Mouse (Mus musculus) liver, adult (tissue): ENCODE data around the gene Cpn1.

Experiments
- GATA4 ChIP-seq: IDR thresholded peaks from 2 replicates; pipeline ENCODE4 v1.6.1; 2014; ENCODE audit warnings: mild to moderate bottlenecking, low read length; ENCODE audit not compliant: insufficient replicate concordance

Gene Cpn1

GRCm38 (mm10) chr19:43926141-43926987 lies 60.0 kb downstream of the Cpn1 start:
- TF ChIP-seq GATA4: no peak

- no peak for TF ChIP-seq GATA4
Measured at GRCm38 (mm10) chr19:43924361-43924760, 62.0 kb downstream of the Cpn1 start.

GRCm38 (mm10) chr19:43922963-43923362 lies 63.4 kb downstream of the Cpn1 start:
- no peak for TF ChIP-seq GATA4

GRCm38 (mm10) chr19:43921410-43921809 lies 64.9 kb downstream of the Cpn1 start:
- no peak for TF ChIP-seq GATA4

- TF ChIP-seq GATA4: peak; percentile 33; the same call in 1 of the 2 replicates
Measured at GRCm38 (mm10) chr19:43920453-43921300, 65.7 kb downstream of the Cpn1 start.

- peak; percentile 14; the same call in 1 of the 2 replicates for TF ChIP-seq GATA4
Measured at GRCm38 (mm10) chr19:43919841-43920240, 66.5 kb downstream of the Cpn1 start.

- TF ChIP-seq GATA4: peak; percentile 11; the same call in 1 of the 2 replicates
Measured at GRCm38 (mm10) chr19:43918834-43919233, 67.5 kb downstream of the Cpn1 start.

GRCm38 (mm10) chr19:43917763-43918162 lies 68.6 kb downstream of the Cpn1 start:
- TF ChIP-seq GATA4: no peak

- TF ChIP-seq GATA4: no peak
Measured at GRCm38 (mm10) chr19:43917406-43917691, 69.0 kb downstream of the Cpn1 start.

GRCm38 (mm10) chr19:43916586-43917405 lies 69.6 kb downstream of the Cpn1 start:
- TF ChIP-seq GATA4: no peak

GRCm38 (mm10) chr19:43915431-43915830 lies 70.9 kb downstream of the Cpn1 start:
- TF ChIP-seq GATA4: no peak

- no peak for TF ChIP-seq GATA4
Measured at GRCm38 (mm10) chr19:43914986-43915385, 71.4 kb downstream of the Cpn1 start.

GRCm38 (mm10) chr19:43912775-43913486 lies 73.4 kb downstream of the Cpn1 start:
- no peak for TF ChIP-seq GATA4

GRCm38 (mm10) chr19:43906492-43906891 lies 79.9 kb downstream of the Cpn1 start:
- TF ChIP-seq GATA4: no peak
